Mouse (Mus musculus) thymus, adult 2 months (tissue): ENCODE data around the gene Gm128. TPM values are rescaled to one million over a fixed set of nuclear protein-coding genes. Genes with fewer than 3 reads are reported as not detected.

Experiments
- DNase-seq: peaks from one replicate; pipeline ENCODE4 v3.0.0; 2021
- H3K27ac ChIP-seq: fragments of 200-500 bp; 2 replicates; pipeline ENCODE4 v1.5.1; 2012; ENCODE audit warnings: low read length, control low read depth; ENCODE audit not compliant: control insufficient read depth, insufficient read depth
- H3K27me3 ChIP-seq: fragments of 200-500 bp; 2 replicates; pipeline ENCODE4 v1.6.1; 2012; ENCODE audit warnings: mild to moderate bottlenecking, low read length, moderate library complexity, mixed read lengths; ENCODE audit not compliant: control insufficient read depth, insufficient read depth
- H3K36me3 ChIP-seq: fragments of 200-500 bp; 2 replicates; pipeline ENCODE4 v1.6.1; 2012; ENCODE audit warnings: mild to moderate bottlenecking, low read length, moderate library complexity; ENCODE audit not compliant: control insufficient read depth, insufficient read depth
- H3K4me1 ChIP-seq: fragments of 200-500 bp; replicated peaks from 2 replicates; pipeline ENCODE4 v1.6.1; 2012; ENCODE audit warnings: low read length; ENCODE audit not compliant: control insufficient read depth, insufficient read depth
- H3K4me3 ChIP-seq: fragments of 200-500 bp; 2 replicates; pipeline ENCODE4 v1.5.1; 2012; ENCODE audit warnings: mild to moderate bottlenecking, low read length, control low read depth, moderate library complexity; ENCODE audit not compliant: control insufficient read depth, insufficient read depth
- CTCF ChIP-seq: fragments of 200-500 bp; IDR thresholded peaks from 2 replicates; pipeline ENCODE4 v1.5.1; 2012; ENCODE audit warnings: mild to moderate bottlenecking, control low read depth, low read length, moderate library complexity, borderline replicate concordance; ENCODE audit not compliant: control insufficient read depth, poor library complexity, insufficient read depth; ENCODE audit errors: extremely low read depth
- POLR2A ChIP-seq: fragments of 200-500 bp; IDR thresholded peaks from 2 replicates; pipeline ENCODE4 v1.6.1; 2012; ENCODE audit warnings: mild to moderate bottlenecking, low read length, control low read depth, moderate library complexity; ENCODE audit not compliant: control insufficient read depth, poor library complexity, insufficient read depth; ENCODE audit errors: extremely low read depth
- WGBS: fragments of 180-500 bp; shearing (Covaris S2); methylation state at CpG from one replicate; pipeline ENCODE4 v1.1.7; 2018; 5-methylcytosine and 5-hydroxymethylcytosine counted together
- polyA plus RNA-seq: library from polyadenylated mRNA; depleted of rRNA; stranded (reverse); fragments of >200 nt; gene quantifications from 2 replicates; pipeline ENCODE4 v1.2.3, GENCODE M21; 2012

Gm128 gene
- polyA plus RNA-seq, 1 experiment: 0.30 TPM

DNA sequence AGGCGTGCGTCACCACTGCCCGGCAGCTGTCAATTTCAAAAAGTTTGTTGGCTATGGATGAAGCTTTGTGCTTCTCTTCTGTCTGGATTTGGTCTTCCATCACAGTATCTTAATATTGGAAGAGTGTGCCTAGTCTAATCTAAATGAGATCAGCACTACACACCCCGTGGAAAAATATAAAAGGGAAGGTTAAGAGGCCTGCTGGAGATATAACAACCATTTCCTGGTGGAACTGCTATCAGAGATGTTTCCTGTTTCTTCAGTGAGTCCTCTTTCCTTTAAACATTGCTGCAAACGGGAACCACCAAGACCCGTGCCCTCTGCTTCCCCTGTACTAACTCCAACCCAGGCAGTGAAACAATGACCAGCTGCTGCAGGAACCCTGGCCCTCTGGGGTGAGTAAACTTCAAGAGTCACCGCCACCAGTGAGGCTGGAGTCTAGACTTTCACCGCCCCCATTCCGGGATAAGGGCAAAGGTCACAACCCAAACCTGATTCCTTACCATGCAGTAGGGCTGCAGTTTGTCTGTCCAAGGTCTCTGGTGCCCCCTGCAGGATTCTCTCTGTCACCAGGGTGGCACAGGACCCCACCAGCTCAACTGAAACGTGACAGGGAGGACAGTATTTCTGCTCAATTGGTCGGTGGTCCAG lies 21.8 kb upstream of the Gm128 start:
- TF ChIP-seq POLR2A: no peak
- peak; percentile 80; the same call in 1 of the 2 replicates for TF ChIP-seq CTCF
- no peak overlapping the region for H3K27ac ChIP-seq
- peaks cover under 1% of the 10 kb centered on the region for H3K36me3 ChIP-seq
- no peaks in the 10 kb centered on the region for H3K4me1 ChIP-seq
- peak; percentile 84 for DNase-seq
- no peaks in the 10 kb centered on the region for H3K27me3 ChIP-seq
- H3K4me3 ChIP-seq: no peak overlapping the region
- 61% methylated on average over 11 of the region's 11 CpGs for WGBS

DNA sequence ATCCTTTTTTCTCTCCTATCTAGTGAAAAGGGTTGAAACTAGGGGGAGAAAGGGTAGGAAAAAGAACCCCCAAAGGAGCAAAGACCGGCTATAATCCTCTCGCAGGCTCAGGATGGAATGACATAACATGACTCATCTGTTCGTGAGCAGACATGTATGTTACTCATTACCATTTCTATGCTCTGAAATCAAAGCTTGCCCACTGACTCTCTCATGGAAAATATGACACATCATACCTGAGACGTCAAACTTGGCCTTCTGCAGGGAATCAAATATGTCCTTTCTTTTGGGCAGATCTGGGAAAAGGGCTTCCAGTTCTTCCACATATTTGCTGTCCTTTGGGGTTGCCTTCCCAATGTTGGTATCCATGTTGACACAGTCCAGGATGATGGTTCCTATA lies 20.6 kb upstream of the Gm128 start:
- H3K27ac ChIP-seq: no peak overlapping the region
- H3K27me3 ChIP-seq: no peaks in the 10 kb centered on the region
- no peak for DNase-seq
- TF ChIP-seq CTCF (no peak), POLR2A (no peak)
- H3K4me3 ChIP-seq: no peak overlapping the region
- WGBS: 93% methylated on average over 4 of the region's 4 CpGs
- no peaks in the 10 kb centered on the region for H3K4me1 ChIP-seq
- peaks cover 11% of the 10 kb centered on the region for H3K36me3 ChIP-seq

DNA sequence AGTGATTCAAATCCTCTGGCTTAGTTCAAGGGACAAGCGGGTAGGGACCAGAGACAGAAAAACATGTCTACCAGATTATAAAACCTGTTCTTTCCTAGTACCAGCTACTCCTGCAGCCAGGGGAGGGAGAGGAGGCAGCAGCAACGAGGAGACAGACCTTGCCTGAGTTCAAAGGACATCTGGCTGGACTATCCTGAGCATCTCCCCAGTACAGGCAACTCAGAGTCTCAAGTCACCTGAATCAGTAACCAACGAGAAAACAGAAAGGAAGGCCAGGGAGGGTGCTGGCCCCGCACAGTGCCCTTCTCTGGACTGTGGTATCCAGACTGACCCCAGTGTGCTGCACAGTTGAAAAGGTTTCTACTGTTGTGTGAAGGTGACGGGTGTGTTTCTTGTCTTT lies 15.5 kb upstream of the Gm128 start:
- no peak for DNase-seq
- no peak overlapping the region for H3K27ac ChIP-seq

DNA sequence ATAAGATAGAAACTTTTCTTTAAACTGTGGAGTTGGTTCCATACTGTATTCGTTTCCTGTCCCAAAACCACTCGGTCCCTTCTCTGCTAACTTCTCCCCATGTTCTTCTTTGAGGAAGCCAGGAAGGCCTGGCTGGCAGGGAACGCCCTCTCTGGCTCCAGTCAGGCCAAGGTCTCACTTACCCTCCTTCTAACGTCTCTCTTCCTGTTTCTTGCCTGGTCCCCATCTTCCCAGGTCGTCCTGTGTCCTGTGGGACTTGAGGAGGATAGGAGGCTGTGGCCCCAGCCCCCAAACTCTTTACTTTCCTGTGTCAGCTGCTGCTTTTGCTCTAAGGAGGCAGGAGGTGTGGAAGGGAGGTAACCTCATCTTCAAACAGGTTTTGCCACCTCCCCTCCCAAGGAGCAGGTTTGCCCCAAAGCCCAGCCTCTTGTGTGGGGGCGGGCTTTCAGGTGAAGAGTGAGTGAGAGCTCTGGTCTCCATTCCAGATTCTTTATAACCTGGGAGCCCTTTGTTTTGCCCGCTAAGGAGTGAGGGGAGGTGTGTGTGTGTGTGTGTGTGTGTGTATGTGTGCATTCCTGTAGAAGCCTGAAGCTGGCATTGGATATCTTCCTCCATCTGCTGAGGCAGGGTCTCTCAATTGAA lies 9.5 kb upstream of the Gm128 start, which contains the start of gene Bnipl:
Gene Bnipl, minus strand, starts transcription at position 411 of the 642 bp plus-strand sequence.
- Histone ChIP-seq H3K27ac (no peak within 1 kb of the TSS), H3K36me3 (peaks cover 8% of the 10 kb centered on the region)
- TF ChIP-seq CTCF (no peak), POLR2A (no peak)

More for the DNA sequence above, 15.5 kb upstream of the Gm128 start:
- Histone ChIP-seq H3K27me3 (no peaks in the 10 kb centered on the region), H3K36me3 (peaks cover 23% of the 10 kb centered on the region), H3K4me1 (no peaks in the 10 kb centered on the region), H3K4me3 (no peak overlapping the region)
- no peak for TF ChIP-seq POLR2A
- TF ChIP-seq CTCF: no peak
- WGBS: 92% methylated on average over 5 of the region's 5 CpGs

DNA sequence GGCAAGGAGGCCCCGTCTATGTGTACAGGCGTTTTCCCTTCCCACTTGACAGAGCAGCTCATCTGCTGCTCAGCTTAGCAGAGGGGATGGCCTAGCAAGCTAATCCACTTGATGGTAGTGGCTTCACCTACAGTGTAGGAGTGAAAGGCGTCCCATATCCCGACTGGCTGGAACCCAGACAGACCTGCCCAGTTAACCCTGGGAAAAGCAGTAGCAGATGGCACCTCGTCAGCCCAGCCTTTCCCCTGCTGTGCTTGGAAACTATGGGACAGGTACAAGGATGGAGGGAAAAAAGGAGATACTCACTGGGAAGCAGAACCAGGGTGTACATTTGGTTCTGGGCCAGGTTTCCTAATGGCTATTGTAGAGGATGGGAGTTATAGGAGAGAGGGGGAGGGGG lies 9.0 kb upstream of the Gm128 start:
- H3K4me1 ChIP-seq: no peaks in the 10 kb centered on the region; the same call in 1 of the 2 replicates
- WGBS: 93% methylated on average over 5 of the region's 5 CpGs
- peaks cover 6% of the 10 kb centered on the region for H3K36me3 ChIP-seq
- no peaks in the 10 kb centered on the region for H3K27me3 ChIP-seq
- DNase-seq: no peak
- TF ChIP-seq CTCF (no peak), POLR2A (no peak)
- H3K27ac ChIP-seq: no peak overlapping the region
- no peak overlapping the region for H3K4me3 ChIP-seq

More for the DNA sequence above, 9.5 kb upstream of the Gm128 start, which contains the start of gene Bnipl:
- no peak for DNase-seq
- Histone ChIP-seq H3K4me1 (no peaks in the 10 kb centered on the region; the same call in 1 of the 2 replicates), H3K27me3 (no peaks in the 10 kb centered on the region), H3K4me3 (no peak within 1 kb of the TSS)
- WGBS: 73% methylated on average over 7 of the region's 7 CpGs

DNA sequence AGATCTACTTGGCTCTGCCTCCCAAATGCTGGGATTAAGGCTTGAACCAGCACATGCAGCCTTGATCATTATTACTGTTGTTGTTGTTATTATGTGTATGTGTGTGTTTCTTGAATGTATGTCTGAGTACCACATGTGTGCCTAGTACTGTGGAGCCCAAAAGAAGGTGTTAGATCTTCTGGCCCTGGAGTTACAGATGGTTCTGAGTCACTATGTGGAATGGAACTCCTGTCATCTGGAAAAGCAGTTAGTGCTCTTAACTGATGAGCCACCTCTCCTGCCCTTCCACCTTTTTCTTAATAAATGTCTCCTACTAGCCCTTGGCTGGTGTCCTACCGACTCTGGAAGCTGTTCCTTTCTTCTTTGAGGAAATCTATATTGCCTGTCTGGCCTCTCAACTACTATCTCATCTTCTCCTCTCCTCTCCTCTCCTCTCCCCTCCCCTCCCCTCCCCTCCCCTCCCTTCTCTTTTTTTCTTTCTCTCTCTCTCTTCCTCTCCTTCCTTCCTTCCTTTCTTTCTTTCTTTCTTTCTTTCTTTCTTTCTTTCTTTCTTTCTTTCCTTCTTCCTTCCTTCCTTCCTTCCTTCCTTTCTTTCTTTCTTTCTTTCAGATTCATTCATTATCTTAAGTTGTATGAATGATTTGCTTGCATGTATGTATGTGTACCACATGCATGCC lies 6.4 kb upstream of the Gm128 start:
- TF ChIP-seq CTCF (no peak), POLR2A (no peak)
- Histone ChIP-seq H3K4me1 (no peaks in the 10 kb centered on the region; the same call in 1 of the 2 replicates), H3K27ac (no peak overlapping the region), H3K27me3 (no peaks in the 10 kb centered on the region), H3K4me3 (no peak overlapping the region), H3K36me3 (no peaks in the 10 kb centered on the region)
- 70% methylated on average over 1 of the region's 1 CpGs for WGBS
- DNase-seq: no peak
